Mouse (Mus musculus) heart, postnatal 25 days (tissue): ENCODE measurements around the gene Dis3l. TPM values are rescaled to one million over a fixed set of nuclear protein-coding genes. Genes with fewer than 3 reads are reported as not detected.

Source experiments
- DNase-seq: peaks from one replicate; pipeline ENCODE4 v3.0.0; 2022; ENCODE audit warnings: low spot score
- intact Hi-C: fragments of 180-260 bp; cut with DNase I; formaldehyde crosslinking; loops from one replicate; pipeline ENCODE4 v1.15.1; 2025
- total RNA-seq, 2 experiments: library from RNA; stranded (reverse); gene quantifications; 2 replicates each; pipeline ENCODE4 v1.2.3; 2021

The Dis3l gene
- 10 to 100 TPM; 24.5 to 26.4 TPM for total RNA-seq

GRCm38 (mm10) chr9:64341254-64341566 is at the start of gene Dis3l:
Gene Dis3l (minus strand): TSS chr9:64341288.
- intact Hi-C loops, result loop anchor here (2.0 to 10.0 kb wide), 3 partner anchors 60 to 594 kb away; partner anchors contain the start of genes Rpl4, Tipin and Zwilch
- no peak for DNase-seq

DNA sequence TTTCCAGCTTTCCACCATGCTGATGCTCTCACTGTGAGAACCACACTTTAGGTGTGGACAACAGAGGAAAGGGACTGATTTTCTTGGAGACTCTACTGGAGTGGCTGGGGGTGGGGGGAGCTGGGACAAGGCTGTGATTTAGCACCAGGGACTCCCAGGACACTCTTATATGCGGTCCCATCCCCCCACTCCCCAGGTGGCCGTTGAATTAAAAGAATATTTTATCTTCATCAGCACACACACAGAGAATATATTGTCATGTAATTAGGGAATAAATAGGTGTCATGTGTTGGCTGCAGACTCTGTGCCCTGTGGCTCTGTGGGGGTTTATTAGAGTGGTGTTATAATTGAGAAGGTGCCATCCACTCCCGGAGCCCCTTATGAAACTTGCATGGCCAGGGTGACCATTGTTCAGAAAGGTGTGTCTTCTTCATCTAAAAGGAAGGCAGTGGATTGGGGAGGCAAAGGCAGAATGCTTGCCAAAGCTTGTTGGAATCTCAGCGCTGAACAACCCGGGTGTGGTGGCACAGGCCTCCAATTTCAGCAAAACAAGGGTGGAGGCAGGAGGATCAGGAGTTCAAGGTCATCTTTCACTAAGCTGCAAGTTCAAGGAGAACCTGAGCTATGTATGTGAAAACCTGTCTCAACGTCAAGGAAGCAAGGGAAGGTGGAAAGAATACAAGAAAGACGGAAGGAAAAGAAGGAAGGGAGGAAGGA is 48.6 kb upstream of the Dis3l start:
- no peak for DNase-seq
- intact Hi-C loops, result loop anchor here (5.0 to 10.0 kb wide), 3 partner anchors 93 to 545 kb away; no protein-coding TSS in a partner anchor

GRCm38 (mm10) chr9:64386466-64387211 is 45.6 kb upstream of the Dis3l start:
- no peak for DNase-seq
- intact Hi-C loops, result loop anchor here (2.0 kb wide), 1 partner anchor 250 kb away; no protein-coding TSS in a partner anchor

DNA sequence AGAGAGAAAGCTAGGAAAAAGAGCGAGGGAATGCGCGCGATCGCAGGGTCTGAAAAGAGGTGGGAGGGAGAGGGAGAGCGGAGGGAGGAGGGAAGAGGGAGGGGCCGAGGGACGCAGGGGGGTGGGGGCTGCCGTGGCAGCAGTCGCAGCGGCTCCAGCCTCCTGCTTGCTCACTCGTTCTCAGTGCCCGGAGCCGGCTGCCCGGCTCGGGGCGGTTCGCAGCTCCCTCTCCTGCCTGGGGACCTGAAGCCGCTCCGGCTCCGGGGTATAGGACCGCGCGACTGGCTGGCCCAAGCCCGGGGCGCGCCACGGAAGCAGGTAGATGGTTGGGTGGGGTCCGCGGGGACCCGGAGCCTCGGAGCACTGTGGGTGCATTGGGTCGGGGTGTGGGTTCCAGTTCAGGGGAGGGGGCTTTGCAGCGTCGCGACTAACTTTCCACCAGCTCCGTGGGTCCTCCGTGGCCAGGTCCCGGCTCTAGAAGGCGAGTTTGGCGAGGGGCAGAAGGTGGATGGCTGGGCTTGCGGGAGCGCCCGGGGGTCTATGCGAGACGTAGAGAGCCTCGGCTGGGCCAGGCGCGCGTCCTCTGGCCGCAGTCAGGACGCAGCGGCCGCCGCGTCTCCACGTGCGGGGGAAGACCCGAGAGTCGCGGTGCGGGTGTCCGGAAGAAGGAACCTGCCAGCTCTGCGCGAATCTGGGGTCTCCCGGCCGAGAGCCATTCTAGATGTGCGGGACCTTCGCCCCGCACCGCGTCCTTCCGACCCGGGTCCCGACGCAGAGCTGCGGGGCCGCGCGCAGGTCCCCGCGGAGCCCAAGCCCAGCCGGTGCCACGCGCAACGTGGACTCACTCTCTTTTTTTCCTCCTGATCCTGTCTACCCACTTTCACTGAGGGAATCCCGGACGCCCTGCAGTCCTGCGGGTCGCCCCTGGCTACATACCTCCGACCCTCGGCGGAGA is 44.7 kb upstream of the Dis3l start, which contains the start of gene Megf11:
Gene Megf11 (plus strand): TSS at position 116 of the 955 bp plus-strand sequence.
- no peak for DNase-seq

GRCm38 (mm10) chr9:64383021-64383788 is 42.1 kb upstream of the Dis3l start:
- no peak for DNase-seq
- intact Hi-C loops, result no loop called here

More for the DNA sequence above, 44.7 kb upstream of the Dis3l start, which contains the start of gene Megf11:
- intact Hi-C loops, result loop anchor here (2.0 kb wide), 1 partner anchor 251 kb away; no protein-coding TSS in a partner anchor

- no peak for DNase-seq
- intact Hi-C loops, result no loop called here
Measured at GRCm38 (mm10) chr9:64376380-64376779, 35.3 kb upstream of the Dis3l start.

DNA sequence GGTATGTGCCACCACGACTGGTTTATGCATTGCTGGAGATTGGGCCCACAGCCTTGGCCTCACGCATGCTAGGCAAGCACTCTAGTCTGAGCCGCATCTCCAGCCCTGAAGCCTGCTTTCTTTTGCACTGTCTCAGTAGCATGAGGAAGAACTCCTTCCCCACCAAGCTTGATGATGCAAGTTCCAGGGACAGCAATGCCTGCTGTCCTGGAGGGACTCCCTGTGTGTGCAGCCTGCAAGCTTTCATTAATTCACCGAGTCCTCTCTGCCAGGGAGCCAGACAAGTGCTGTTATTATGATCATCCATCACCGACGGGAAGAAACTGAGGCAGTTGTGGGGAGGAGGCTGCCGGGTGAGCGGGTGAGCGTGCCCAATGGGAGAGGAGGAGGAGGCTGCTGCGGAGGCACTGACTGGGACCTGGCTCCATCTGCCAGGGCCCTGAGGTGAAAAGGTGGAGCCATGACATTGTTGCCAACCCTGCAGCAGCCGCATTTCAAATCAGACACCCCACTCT is 30.3 kb upstream of the Dis3l start:
- DNase-seq, result no peak
- intact Hi-C loops, result no loop called here

GRCm38 (mm10) chr9:64369871-64370270 is 28.8 kb upstream of the Dis3l start:
- intact Hi-C loops, result no loop called here

DNA sequence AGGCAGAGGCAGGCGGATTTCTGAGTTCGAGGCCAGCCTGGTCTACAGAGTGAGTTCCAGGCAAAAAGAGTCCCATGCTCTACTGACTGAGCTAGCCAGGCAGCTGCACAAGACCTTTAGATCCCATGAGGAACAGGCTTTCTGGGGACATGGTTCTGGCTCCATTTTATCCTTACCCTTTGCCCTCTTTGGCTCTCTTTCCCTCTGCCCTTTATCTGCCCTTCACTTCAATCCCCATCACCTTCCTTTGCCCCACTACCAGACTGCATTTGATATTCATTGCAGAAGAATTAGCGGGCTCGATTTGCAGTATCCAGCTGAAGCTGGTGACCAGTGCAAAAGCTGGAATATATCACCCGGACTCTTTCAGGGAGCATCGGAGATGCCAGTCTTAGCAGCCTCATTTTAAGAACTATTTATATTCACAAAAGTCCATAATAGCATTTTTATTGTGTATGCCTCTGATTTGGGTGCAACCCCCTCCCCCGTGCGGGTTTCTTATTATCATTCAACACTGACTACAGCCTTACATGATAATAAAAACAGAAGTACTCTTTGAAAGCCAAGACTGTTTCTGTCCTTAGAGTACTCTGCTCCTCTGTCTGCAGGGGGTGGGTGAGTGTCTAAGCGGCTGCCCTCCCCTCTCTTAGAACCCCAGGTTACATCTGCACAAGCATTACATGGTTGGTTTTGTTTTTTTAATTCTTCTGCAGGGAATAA is 20.3 kb upstream of the Dis3l start:
- intact Hi-C loops, result no loop called here
- no peak for DNase-seq

More at GRCm38 (mm10) chr9:64369871-64370270, 28.8 kb upstream of the Dis3l start:
- no peak for DNase-seq

DNA sequence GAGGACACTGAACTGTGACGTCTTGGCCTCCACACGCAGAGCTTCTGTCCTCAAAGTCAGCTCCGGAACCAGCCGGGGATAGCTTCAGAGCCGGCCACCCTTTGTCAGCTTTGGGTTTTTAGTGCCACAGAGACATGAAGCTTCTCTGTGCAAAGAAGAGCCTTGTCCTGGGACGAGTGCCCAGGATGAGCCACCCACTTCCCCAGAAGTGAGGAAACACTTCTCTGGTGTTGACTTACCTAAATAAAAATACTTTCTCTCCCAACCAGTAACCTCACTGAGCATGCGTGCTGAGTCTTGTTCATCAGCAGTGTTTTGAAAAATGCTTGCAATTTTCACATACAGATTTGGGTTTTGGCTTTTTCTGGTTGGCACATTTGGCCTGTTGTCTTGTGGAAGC is 14.5 kb upstream of the Dis3l start:
- DNase-seq, result no peak
- intact Hi-C loops, result no loop called here

DNA sequence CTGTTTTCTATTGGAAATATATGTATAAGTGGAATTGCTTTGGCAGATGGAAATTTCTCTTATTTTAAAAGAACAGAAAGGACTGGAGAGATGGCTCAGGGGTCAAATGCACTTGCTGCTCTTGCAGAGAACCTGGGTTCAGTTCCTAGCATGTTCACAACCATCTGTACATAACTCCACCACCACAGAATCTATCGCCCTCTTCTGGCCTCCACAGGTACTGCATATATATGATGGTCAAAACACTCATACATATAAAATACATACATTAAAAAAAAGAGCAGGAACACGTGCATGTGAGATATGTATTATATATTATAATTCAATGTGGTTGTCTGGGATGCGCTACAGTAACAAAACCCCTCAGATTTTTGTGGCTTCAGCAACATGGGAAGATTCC is 10.1 kb upstream of the Dis3l start:
- intact Hi-C loops, result no loop called here

DNA sequence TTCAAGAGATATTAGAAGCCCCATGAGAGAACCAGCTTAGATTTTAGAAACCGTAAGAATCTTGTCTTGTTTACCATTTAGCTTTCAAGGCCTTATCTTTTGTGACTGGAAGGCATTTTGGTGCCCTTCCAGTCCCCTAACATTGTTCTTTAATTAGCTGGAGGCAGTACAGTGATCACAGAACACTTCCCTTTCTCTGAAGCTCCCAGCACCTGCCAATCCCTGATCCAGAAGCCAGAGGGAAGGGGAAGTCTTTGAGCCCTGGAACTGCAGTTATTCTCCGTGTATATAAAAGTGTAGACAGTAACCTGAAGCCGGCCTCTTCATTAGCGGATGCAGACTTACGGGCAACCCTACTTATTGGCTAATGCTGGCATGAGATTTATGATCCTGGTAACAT is 8.4 kb upstream of the Dis3l start:
- intact Hi-C loops, result loop anchor here (5.0 to 10.0 kb wide), 2 partner anchors 343 to 585 kb away; no protein-coding TSS in a partner anchor
- no peak for DNase-seq

More for the DNA sequence above, 10.1 kb upstream of the Dis3l start:
- DNase-seq, result no peak

GRCm38 (mm10) chr9:64347377-64347776 is 6.3 kb upstream of the Dis3l start:
- intact Hi-C loops, result loop anchor here (2.0 to 10.0 kb wide), 3 partner anchors 291 to 587 kb away; no protein-coding TSS in a partner anchor
- DNase-seq, result no peak

DNA sequence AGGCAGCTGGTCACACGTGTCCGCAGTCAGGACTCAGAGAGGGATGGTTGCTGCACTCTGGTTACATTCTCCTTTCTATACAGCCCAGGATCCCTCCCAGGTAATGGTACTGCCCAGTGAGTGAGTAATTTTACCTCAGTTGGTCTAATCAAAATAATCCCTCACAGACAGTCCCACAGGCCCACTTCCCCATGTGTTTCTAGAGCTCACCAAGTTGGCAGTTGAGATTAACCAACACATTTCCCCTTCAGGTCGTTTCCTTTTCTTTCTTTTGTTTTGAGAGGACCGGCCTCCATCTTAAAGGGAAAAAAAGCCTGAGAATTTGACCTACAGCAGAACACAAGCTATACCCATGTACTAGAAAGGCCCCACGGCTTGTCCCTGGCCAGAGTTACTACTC is 4.8 kb upstream of the Dis3l start:
- no peak for DNase-seq
- intact Hi-C loops, result loop anchor here (2.0 to 10.0 kb wide), 3 partner anchors 293 to 589 kb away; no protein-coding TSS in a partner anchor

- DNase-seq, result no peak
- intact Hi-C loops, result loop anchor here (5.0 to 10.0 kb wide), 2 partner anchors 171 to 591 kb away; partner anchors contain the start of genes Rpl4 and Zwilch
Measured at GRCm38 (mm10) chr9:64343656-64344055, 2.6 kb upstream of the Dis3l start.

DNA sequence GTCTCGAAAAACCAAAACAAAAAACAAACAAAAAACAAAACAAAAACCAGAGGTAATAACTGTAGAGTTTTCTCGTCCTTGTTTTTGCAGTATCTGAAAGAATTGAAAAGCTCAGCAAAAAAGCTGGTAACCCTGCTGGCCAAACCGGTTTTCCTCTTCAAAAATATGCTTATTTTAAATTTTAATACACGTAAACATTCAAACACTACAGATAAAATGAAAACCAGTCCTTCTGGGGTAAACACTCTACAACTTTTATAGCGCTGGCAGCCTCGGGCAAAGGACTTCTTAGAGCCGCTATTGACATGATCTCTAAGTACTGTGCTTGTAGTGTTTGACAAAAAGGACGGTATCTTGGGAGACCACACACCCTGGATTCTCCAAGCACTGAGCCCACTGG is 583 bp upstream of the Dis3l start:
- no peak for DNase-seq

DNA sequence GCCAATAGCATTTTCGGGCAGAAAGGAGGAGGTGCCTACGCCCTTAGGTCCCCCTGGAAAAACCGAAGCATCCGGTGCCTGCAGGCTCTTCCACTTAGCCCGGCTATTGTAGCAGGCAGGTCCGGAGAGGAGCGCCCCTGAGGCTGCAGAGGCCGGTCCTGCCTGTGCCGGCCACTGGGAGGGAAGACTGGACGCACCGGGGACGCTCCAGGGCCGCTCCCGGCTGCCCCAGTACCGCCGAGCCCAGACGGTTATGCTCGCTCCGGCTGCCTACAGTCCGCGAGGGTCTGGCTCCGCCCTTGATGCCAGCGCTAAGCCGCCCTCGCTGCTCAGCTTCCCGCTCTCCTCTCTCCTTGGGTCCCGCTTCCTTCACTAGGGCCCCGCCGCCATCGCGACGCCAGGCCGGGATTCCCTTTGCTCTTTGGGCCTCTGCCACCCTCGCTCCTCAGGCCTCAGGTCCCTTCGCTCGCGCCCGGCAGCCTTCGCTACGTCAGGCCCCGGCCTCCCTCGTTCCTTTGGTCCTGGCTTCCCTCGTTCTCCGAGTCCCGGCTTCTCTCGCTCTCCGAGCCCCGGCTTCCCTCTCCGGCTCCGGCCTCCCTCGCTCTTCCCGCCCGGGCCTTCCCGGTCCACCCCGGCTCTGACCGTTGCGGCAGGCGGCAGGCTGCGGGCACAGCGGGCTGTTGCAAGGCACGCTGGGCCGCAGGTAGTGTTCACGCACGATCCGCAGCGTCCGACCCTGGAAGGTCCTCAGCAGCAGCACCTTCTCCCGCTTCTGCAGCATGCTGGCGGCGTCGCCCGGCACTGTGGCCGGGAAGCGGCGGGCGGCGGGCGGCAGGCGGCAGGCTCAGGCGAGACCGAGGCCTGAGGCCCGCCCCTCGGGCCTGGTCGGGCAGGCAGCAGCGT is 486 bp downstream of the Dis3l start:
- peak; percentile 57 for DNase-seq

More for the DNA sequence above, 583 bp upstream of the Dis3l start:
- intact Hi-C loops, result loop anchor here (2.0 to 10.0 kb wide), 3 partner anchors 61 to 593 kb away; partner anchors contain the start of genes Rpl4, Tipin and Zwilch

More for the DNA sequence above, 486 bp downstream of the Dis3l start:
- intact Hi-C loops, result loop anchor here (2.0 to 10.0 kb wide), 3 partner anchors 60 to 594 kb away; partner anchors contain the start of genes Rpl4, Tipin and Zwilch
